Mouse (Mus musculus): ENCODE measurements around the gene Foxa1. TPM values are rescaled to one million over a fixed set of nuclear protein-coding genes. Genes with fewer than 3 reads are reported as not detected.

Foxa1 gene
- polyA plus RNA-seq (2015; fragmentation: Nextera tagmentation; extraction: Ambion mirVana), result 3.7 and 4.0 TPM in 2 replicates

GRCm38 (mm10) chr12:57546415-57547201, at the start of gene Foxa1:
Foxa1 (minus strand) TSS chr12:57546916.
- no peaks in the 10 kb centered on the region for H3K9me3 ChIP-seq (ENCODE audit: control insufficient read depth)
- TF ChIP-seq CTCF (IDR thresholded peaks at IDR 0.05; ENCODE audit: low read depth), result no peak
- peak within 1 kb of the TSS; percentile 95 for H3K27ac ChIP-seq (ENCODE audit: low read depth, low read length)
- 2% methylated on average over 32 of the region's 32 CpGs for WGBS
- H3K9ac ChIP-seq (ENCODE audit: low read depth, low read length), result peak within 1 kb of the TSS; percentile 71
- peak within 1 kb of the TSS; percentile 70 for H3K4me3 ChIP-seq (ENCODE audit: low read depth, low read length)
- H3K27me3 ChIP-seq (replicated peaks; ENCODE audit: control insufficient read depth, insufficient read depth, low read length), result peaks cover 66% of the 10 kb centered on the region
- peak within 1 kb of the TSS; percentile 84 for H3K4me2 ChIP-seq (replicated peaks; ENCODE audit: low read depth)
- no peaks in the 10 kb centered on the region; the same call in 1 of the 2 replicates for H3K36me3 ChIP-seq (ENCODE audit: control insufficient read depth, insufficient read depth)
- H3K4me1 ChIP-seq (replicated peaks; ENCODE audit: control insufficient read depth, insufficient read depth, low read length), result no peaks in the 10 kb centered on the region
- peak; percentile 66 for ATAC-seq

DNA sequence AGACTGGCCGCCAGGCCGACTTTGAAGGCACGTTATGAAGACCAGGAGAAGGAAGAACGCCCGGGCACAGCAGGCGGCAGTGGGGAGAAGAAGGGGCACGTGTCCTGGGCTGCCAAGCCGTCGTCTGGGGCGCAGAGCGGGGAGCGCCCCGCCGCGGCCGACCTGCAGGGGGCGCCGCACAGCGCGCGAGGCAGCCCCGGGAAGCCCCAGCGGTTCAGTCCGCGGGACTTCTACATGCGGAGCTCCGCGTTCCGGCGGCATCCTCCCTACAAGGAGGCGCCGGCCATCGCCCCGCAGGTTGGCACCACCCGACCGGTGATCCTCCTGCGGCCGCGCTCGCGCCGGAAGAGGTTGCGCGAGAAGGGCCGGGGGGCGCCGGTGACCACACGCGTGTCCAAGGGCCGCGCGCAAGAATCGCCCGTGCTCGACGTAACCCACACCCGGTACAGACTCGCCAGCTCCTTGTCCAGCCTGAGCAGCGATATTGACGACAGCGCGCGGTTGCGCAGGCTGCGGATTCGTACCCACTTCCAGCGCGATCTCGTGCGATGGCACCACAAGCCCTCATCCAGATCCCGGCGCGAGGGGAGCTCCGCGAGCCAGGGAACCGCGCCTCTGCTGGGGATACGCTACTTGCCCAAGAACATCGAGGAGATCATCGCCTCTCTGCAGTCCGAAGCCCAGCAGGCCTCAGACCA, 29.4 kb upstream of the Foxa1 start:
- Histone ChIP-seq H3K27me3 (replicated peaks; ENCODE audit: control insufficient read depth, insufficient read depth, low read length) (peaks cover 19% of the 10 kb centered on the region; the same call in 1 of the 2 replicates), H3K4me1 (replicated peaks; ENCODE audit: control insufficient read depth, insufficient read depth, low read length) (no peaks in the 10 kb centered on the region), H3K9ac (ENCODE audit: low read depth, low read length) (peak overlapping the region; percentile 42; the same call in 1 of the 2 replicates), H3K4me2 (replicated peaks; ENCODE audit: low read depth) (peak overlapping the region; percentile 91), H3K4me3 (ENCODE audit: low read depth, low read length) (peak overlapping the region; percentile 45), H3K9me3 (ENCODE audit: control insufficient read depth) (0 out of 2 replicates have a peak, but pooled peaks cover 3% of the 10 kb centered on the region), H3K27ac (ENCODE audit: low read depth, low read length) (no peak overlapping the region), H3K36me3 (ENCODE audit: control insufficient read depth, insufficient read depth) (no peaks in the 10 kb centered on the region)
- 3% methylated on average over 81 of the region's 81 CpGs for WGBS
- peak; percentile 86 for TF ChIP-seq CTCF (IDR thresholded peaks at IDR 0.05; ENCODE audit: low read depth)
- ATAC-seq, result peak; percentile 81

- no peaks in the 10 kb centered on the region for H3K36me3 ChIP-seq (ENCODE audit: control insufficient read depth, insufficient read depth)
- peaks cover 19% of the 10 kb centered on the region; the same call in 1 of the 2 replicates for H3K27me3 ChIP-seq (replicated peaks; ENCODE audit: control insufficient read depth, insufficient read depth, low read length)
- H3K4me2 ChIP-seq (replicated peaks; ENCODE audit: low read depth), result peak overlapping the region; percentile 49; the same call in 1 of the 2 replicates
- TF ChIP-seq CTCF (IDR thresholded peaks at IDR 0.05; ENCODE audit: low read depth), result no peak
- peak; percentile 85 for ATAC-seq
- H3K4me3 ChIP-seq (ENCODE audit: low read depth, low read length), result no peak overlapping the region
- no peaks in the 10 kb centered on the region for H3K9me3 ChIP-seq (ENCODE audit: control insufficient read depth)
- H3K27ac ChIP-seq (ENCODE audit: low read depth, low read length), result 0 out of 2 replicates have a peak overlapping the region, but pooled peaks have one; percentile 4
- no peak overlapping the region for H3K9ac ChIP-seq (ENCODE audit: low read depth, low read length)
- H3K4me1 ChIP-seq (replicated peaks; ENCODE audit: control insufficient read depth, insufficient read depth, low read length), result no peaks in the 10 kb centered on the region
Observed at GRCm38 (mm10) chr12:57572415-57572814, 25.7 kb upstream of the Foxa1 start.

GRCm38 (mm10) chr12:57571773-57572172, 25.1 kb upstream of the Foxa1 start:
- no peak overlapping the region for H3K4me3 ChIP-seq (ENCODE audit: low read depth, low read length)
- peaks cover 19% of the 10 kb centered on the region; the same call in 1 of the 2 replicates for H3K27me3 ChIP-seq (replicated peaks; ENCODE audit: control insufficient read depth, insufficient read depth, low read length)
- no peaks in the 10 kb centered on the region for H3K9me3 ChIP-seq (ENCODE audit: control insufficient read depth)
- peak; percentile 46 for ATAC-seq
- H3K4me1 ChIP-seq (replicated peaks; ENCODE audit: control insufficient read depth, insufficient read depth, low read length), result no peaks in the 10 kb centered on the region
- peak overlapping the region; percentile 49 for H3K4me2 ChIP-seq (replicated peaks; ENCODE audit: low read depth)
- H3K27ac ChIP-seq (ENCODE audit: low read depth, low read length), result 0 out of 2 replicates have a peak overlapping the region, but pooled peaks have one; percentile 7
- no peak for TF ChIP-seq CTCF (IDR thresholded peaks at IDR 0.05; ENCODE audit: low read depth)
- 12% methylated on average over 9 of the region's 9 CpGs for WGBS
- no peaks in the 10 kb centered on the region for H3K36me3 ChIP-seq (ENCODE audit: control insufficient read depth, insufficient read depth)
- H3K9ac ChIP-seq (ENCODE audit: low read depth, low read length), result no peak overlapping the region

DNA sequence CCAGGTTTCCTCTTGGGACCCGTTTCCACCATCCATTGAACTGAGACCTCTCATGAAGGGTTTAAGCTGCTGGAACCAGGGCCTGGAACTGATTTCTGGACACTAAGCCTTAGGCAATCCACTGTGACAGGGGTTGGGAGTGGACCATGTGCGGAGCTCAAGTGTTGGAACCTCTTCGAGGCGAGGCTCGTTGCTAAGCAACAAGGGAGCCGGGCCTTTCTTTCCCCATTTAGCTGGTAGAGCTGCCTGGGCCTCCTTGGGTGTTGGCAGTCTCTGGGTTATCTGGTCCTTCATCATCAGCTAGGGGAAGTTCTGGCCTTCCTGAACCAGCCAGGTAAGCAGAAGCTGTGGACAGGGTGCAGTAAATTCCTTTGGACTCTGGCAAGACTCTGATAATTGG, 17.2 kb upstream of the Foxa1 start, which contains the start of gene Ttc6:
Ttc6 (plus strand) TSS at position 205 of the 400 bp plus-strand sequence.
- no peak for ATAC-seq
- Histone ChIP-seq H3K4me2 (replicated peaks; ENCODE audit: low read depth) (no peak within 1 kb of the TSS), H3K4me1 (replicated peaks; ENCODE audit: control insufficient read depth, insufficient read depth, low read length) (no peaks in the 10 kb centered on the region)

DNA sequence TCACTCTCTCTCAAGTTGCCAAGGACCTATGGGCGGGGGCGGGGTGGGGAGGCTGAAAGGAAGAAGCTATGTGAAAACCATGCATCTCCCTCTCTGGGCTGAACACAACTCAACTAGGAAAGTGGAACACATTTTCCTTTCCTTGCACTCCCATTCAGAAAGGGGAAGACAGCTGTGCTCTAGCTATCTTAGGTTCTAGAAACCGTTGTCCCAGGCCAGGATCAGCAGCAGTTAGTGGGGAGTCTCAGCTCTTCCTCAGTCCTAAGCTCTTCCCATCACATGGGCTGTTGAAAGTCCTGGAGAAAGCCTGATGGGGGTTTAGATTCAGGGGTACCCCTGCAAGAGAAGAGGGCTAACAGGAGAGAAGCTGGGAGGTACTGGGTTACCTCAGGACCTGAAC, 7.4 kb upstream of the Foxa1 start:
- 56% methylated on average over 3 of the region's 3 CpGs for WGBS

More for the DNA sequence above, 17.2 kb upstream of the Foxa1 start, which contains the start of gene Ttc6:
- 54% methylated on average over 6 of the region's 6 CpGs for WGBS
- H3K9ac ChIP-seq (ENCODE audit: low read depth, low read length), result no peak within 1 kb of the TSS
- H3K9me3 ChIP-seq (ENCODE audit: control insufficient read depth), result no peaks in the 10 kb centered on the region
- H3K4me3 ChIP-seq (ENCODE audit: low read depth, low read length), result no peak within 1 kb of the TSS
- TF ChIP-seq CTCF (IDR thresholded peaks at IDR 0.05; ENCODE audit: low read depth), result no peak
- no peak within 1 kb of the TSS for H3K27ac ChIP-seq (ENCODE audit: low read depth, low read length)
- H3K36me3 ChIP-seq (ENCODE audit: control insufficient read depth, insufficient read depth), result no peaks in the 10 kb centered on the region
- H3K27me3 ChIP-seq (replicated peaks; ENCODE audit: control insufficient read depth, insufficient read depth, low read length), result no peaks in the 10 kb centered on the region

More for the DNA sequence above, 7.4 kb upstream of the Foxa1 start:
- Histone ChIP-seq H3K4me2 (replicated peaks; ENCODE audit: low read depth) (no peak overlapping the region), H3K27ac (ENCODE audit: low read depth, low read length) (no peak overlapping the region), H3K4me3 (ENCODE audit: low read depth, low read length) (no peak overlapping the region), H3K9ac (ENCODE audit: low read depth, low read length) (no peak overlapping the region), H3K9me3 (ENCODE audit: control insufficient read depth) (no peaks in the 10 kb centered on the region), H3K27me3 (replicated peaks; ENCODE audit: control insufficient read depth, insufficient read depth, low read length) (peaks cover 42% of the 10 kb centered on the region), H3K4me1 (replicated peaks; ENCODE audit: control insufficient read depth, insufficient read depth, low read length) (no peaks in the 10 kb centered on the region), H3K36me3 (ENCODE audit: control insufficient read depth, insufficient read depth) (no peaks in the 10 kb centered on the region)
- ATAC-seq, result no peak
- no peak for TF ChIP-seq CTCF (IDR thresholded peaks at IDR 0.05; ENCODE audit: low read depth)

Measured in intestine, postnatal 0 days (tissue).